Mouse (Mus musculus) left cerebral cortex, postnatal 4 days (tissue): ENCODE results near the gene Tekt2. TPM values are rescaled to one million over a fixed set of nuclear protein-coding genes. Genes with fewer than 3 reads are reported as not detected.
A peak's percentile ranks its signal among the peaks of the same experiment; 100 is the strongest.

Experiments
- DNase-seq: peaks from one replicate; pipeline ENCODE4 v3.0.0-alpha.2; 2022
- intact Hi-C: fragments of 180-260 bp; cut with DNase I; formaldehyde crosslinking; loops from one replicate; pipeline ENCODE4 v1.15.1; 2025
- total RNA-seq, 2 experiments: library from RNA; stranded (reverse); gene quantifications; 2 replicates each; pipeline ENCODE4 v1.2.3; 2021

Tekt2 gene
- 1 to 10 TPM; 3.5 to 5.1 TPM for total RNA-seq

- DNase-seq = peak; percentile 37
- intact Hi-C loops = no loop called here
These were observed at the start of gene Tekt2 for GRCm38 (mm10) chr4:126325281-126325861. Gene Tekt2 (minus strand): TSS chr4:126325688.

- DNase-seq = no peak
These were observed 46.0 kb upstream of the Tekt2 start for GRCm38 (mm10) chr4:126371497-126371896.

GRCm38 (mm10) chr4:126360069-126360468, 34.6 kb upstream of the Tekt2 start:
- DNase-seq = no peak
- intact Hi-C loops = no loop called here

More at GRCm38 (mm10) chr4:126371497-126371896, 46.0 kb upstream of the Tekt2 start:
- intact Hi-C loops = no loop called here

- intact Hi-C loops = no loop called here
- no peak for DNase-seq
These were observed 18.0 kb upstream of the Tekt2 start for GRCm38 (mm10) chr4:126343451-126343850.

- intact Hi-C loops = no loop called here
- DNase-seq = no peak
These were observed 14.0 kb upstream of the Tekt2 start for GRCm38 (mm10) chr4:126339461-126339860.

GRCm38 (mm10) chr4:126332358-126332757, 6.9 kb upstream of the Tekt2 start:
- intact Hi-C loops = no loop called here
- no peak for DNase-seq

GRCm38 (mm10) chr4:126331751-126332150, 6.3 kb upstream of the Tekt2 start:
- intact Hi-C loops = no loop called here
- DNase-seq = no peak

GRCm38 (mm10) chr4:126330295-126330694, 4.8 kb upstream of the Tekt2 start:
- DNase-seq = no peak

GRCm38 (mm10) chr4:126326036-126326435, 548 bp upstream of the Tekt2 start:
- no peak for DNase-seq
- intact Hi-C loops = no loop called here

More at GRCm38 (mm10) chr4:126330295-126330694, 4.8 kb upstream of the Tekt2 start:
- intact Hi-C loops = no loop called here

GRCm38 (mm10) chr4:126324861-126325260, 627 bp downstream of the Tekt2 start:
- intact Hi-C loops = no loop called here
- DNase-seq = peak; percentile 60

GRCm38 (mm10) chr4:126322646-126323045, 2.8 kb downstream of the Tekt2 start:
- DNase-seq = no peak
- intact Hi-C loops = no loop called here

GRCm38 (mm10) chr4:126321854-126322511, 3.5 kb downstream of the Tekt2 start:
- no peak for DNase-seq
- intact Hi-C loops = no loop called here

GRCm38 (mm10) chr4:126321111-126321853, 4.2 kb downstream of the Tekt2 start, which contains the start of gene Adprhl2:
Gene Adprhl2 (minus strand): TSS chr4:126321703.
- peak; percentile 99 for DNase-seq
- intact Hi-C loops = no loop called here

- intact Hi-C loops = no loop called here
- no peak for DNase-seq
These were observed 5.7 kb downstream of the Tekt2 start for GRCm38 (mm10) chr4:126319806-126320205.

GRCm38 (mm10) chr4:126316443-126317040, 8.9 kb downstream of the Tekt2 start:
- intact Hi-C loops = no loop called here
- DNase-seq = no peak

GRCm38 (mm10) chr4:126315931-126316330, 9.6 kb downstream of the Tekt2 start:
- intact Hi-C loops = no loop called here
- peak; percentile 59 for DNase-seq

GRCm38 (mm10) chr4:126314393-126314792, 11.1 kb downstream of the Tekt2 start:
- intact Hi-C loops = no loop called here
- DNase-seq = no peak

GRCm38 (mm10) chr4:126313202-126313601, 12.3 kb downstream of the Tekt2 start:
- intact Hi-C loops = no loop called here
- DNase-seq = no peak

GRCm38 (mm10) chr4:126311566-126312200, 13.8 kb downstream of the Tekt2 start:
- intact Hi-C loops = no loop called here
- no peak for DNase-seq

GRCm38 (mm10) chr4:126310344-126310743, 15.1 kb downstream of the Tekt2 start:
- intact Hi-C loops = no loop called here
- DNase-seq = no peak

GRCm38 (mm10) chr4:126309922-126310309, 15.6 kb downstream of the Tekt2 start:
- peak; percentile 94 for DNase-seq
- intact Hi-C loops = no loop called here
